Mouse (Mus musculus): ENCODE results near the gene B230104I21Rik.

B230104I21Rik gene

GRCm38 (mm10) chr4:154335761-154336160, at the start of gene B230104I21Rik:
Gene B230104I21Rik (plus strand): TSS chr4:154336127.
- DNase-seq (ENCODE audit: low read depth, low spot score) = no peak

DNA sequence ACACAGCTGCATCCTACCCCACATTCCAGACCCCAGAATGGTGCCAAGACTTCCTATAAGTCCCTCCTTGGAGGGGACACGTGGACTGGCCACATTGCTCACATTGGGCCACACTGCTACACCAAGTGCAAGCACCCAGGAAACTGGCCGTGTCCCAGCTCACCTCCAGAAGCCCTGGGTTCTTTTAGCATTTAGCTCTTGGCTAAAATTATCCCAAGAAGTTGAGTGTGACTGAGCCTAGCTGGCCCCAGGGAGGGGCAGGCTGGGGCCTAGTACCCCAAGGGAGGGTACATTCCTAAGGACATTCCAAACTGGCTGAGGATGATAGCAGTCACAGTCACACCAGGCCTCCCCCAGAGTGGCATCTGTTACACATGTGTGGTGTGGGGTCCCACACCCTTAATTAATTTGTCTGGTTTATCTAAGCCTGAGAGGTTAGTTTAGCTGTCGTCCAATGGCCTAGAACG, 42.2 kb upstream of the B230104I21Rik start:
- no peak for DNase-seq (ENCODE audit: low read depth, low spot score)

GRCm38 (mm10) chr4:154294262-154294731, 41.6 kb upstream of the B230104I21Rik start:
- DNase-seq (ENCODE audit: low read depth, low spot score) = no peak

- no peak for DNase-seq (ENCODE audit: low read depth, low spot score)
Measured at GRCm38 (mm10) chr4:154297761-154298160, 38.2 kb upstream of the B230104I21Rik start.

GRCm38 (mm10) chr4:154299541-154300271, 36.2 kb upstream of the B230104I21Rik start:
- no peak for DNase-seq (ENCODE audit: low read depth, low spot score)

- peak; percentile 62 for DNase-seq (ENCODE audit: low read depth, low spot score)
Measured at GRCm38 (mm10) chr4:154301466-154301881, 34.5 kb upstream of the B230104I21Rik start, which contains the start of gene Arhgef16. Gene Arhgef16 (minus strand): TSS chr4:154301676.

DNA sequence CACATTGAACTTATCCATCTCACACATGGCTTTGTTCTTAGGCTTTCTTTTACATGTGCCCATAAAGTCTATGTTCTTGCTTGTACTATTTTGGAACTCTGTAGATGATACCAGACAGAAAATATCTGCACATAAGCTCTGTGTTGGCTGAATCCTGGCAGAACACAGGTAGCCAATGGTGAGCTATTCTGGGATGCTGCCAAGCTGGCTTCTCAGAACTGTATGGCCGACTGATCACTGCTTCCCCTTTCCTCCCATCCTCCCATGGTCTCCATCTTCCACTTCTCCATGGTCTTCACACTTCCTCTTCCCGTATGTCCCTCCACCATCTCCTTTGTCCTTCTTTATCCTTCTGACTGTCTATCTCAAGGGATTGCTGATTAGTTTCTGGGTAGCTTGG, 26.8 kb upstream of the B230104I21Rik start:
- DNase-seq (ENCODE audit: low read depth, low spot score) = no peak

GRCm38 (mm10) chr4:154310576-154311262, 25.2 kb upstream of the B230104I21Rik start:
- no peak for DNase-seq (ENCODE audit: low read depth, low spot score)

DNA sequence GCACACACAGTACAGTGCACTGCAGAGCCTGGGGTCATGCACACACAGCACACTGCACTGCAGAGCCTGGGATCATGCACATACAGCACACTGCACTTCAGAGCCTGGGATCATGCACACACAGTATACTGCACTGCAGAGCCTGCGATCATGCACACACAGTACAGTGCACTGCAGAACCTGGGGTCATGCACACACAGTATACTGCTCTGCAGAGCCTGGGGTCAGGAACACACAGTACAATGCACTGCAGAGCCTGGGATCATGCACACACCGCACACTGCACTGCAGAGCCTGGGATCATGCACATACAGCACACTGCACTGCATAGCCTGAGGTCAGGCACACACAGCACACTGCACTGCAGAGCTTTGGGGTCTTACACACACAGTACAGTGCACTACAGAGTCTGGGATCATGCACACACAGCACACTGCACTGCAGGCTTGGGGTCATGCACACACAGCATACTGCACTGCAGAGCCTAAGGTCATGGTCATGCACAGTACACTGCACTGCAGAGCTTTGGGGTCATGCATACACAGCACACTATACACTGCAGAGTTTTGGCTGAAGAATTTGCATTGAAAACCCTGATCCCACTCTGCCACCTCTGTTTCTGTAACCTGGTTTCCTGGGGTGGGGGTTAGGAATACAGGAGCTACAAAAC, 23.6 kb upstream of the B230104I21Rik start:
- no peak for DNase-seq (ENCODE audit: low read depth, low spot score)

- no peak for DNase-seq (ENCODE audit: low read depth, low spot score)
Measured at GRCm38 (mm10) chr4:154312935-154313621, 22.8 kb upstream of the B230104I21Rik start.

- DNase-seq (ENCODE audit: low read depth, low spot score) = no peak
Measured at GRCm38 (mm10) chr4:154313622-154313967, 22.3 kb upstream of the B230104I21Rik start.

DNA sequence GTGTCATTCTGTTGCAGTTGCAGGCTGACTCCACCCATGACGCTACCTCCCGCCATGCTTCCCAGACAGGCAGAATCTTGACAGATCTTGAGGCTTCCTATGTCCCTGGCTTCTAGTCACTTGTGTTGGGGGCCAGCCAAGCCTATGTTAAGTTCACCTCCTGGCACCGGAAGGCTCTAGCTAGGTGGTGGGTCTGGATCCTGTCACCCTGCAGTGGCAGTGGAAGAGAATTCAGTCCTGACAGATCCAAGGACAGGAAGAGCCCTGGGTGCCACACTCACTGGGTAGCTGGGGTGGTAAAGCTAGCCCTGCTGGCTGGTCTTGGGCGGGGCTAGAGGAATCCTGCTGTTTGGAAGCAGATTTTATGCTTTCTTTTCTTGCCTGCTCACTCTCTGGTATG, 10.5 kb upstream of the B230104I21Rik start:
- no peak for DNase-seq (ENCODE audit: low read depth, low spot score)

DNA sequence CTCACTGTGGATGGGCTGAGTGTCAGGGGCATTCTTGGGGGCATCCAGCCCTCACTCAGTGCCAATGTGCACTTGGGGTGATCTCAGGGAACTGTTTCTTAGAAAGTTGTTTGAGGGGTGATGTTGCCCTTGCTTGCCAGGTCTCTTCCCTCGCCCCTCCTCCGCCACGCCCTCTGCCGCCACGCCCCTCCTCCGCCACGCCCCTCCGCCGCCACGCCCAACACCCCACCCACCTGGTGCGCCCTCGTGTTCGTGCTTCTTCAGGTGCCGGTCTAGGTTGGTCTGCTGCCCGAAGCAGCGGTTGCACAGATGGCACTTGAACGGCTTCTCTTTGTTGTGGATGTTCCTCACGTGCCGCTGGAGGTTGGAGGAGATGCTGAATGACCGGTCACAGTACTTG, 7.5 kb upstream of the B230104I21Rik start:
- no peak for DNase-seq (ENCODE audit: low read depth, low spot score)

- peak; percentile 73 for DNase-seq (ENCODE audit: low read depth, low spot score)
Measured at GRCm38 (mm10) chr4:154328836-154329235, 7.1 kb upstream of the B230104I21Rik start.

DNA sequence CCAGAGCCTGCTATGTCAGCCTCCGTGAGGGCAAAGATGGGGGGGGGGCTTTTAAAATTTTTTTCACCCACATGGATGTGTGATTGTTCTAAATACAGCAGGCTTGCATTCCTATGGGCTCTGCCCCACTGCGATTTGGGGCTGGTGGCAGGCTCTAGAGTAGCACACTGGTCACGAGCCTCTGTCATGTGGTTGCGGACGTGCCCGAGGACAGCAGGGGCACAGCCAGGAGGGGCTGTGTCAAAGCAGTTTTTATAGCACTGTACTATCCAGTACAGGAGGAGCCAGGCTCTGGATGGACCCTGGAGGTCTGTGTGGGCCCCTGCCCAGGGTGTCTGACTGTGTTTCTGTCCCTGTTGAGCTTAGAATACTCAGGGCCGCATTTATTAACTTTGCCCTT, 5.9 kb upstream of the B230104I21Rik start:
- DNase-seq (ENCODE audit: low read depth, low spot score) = no peak

DNA sequence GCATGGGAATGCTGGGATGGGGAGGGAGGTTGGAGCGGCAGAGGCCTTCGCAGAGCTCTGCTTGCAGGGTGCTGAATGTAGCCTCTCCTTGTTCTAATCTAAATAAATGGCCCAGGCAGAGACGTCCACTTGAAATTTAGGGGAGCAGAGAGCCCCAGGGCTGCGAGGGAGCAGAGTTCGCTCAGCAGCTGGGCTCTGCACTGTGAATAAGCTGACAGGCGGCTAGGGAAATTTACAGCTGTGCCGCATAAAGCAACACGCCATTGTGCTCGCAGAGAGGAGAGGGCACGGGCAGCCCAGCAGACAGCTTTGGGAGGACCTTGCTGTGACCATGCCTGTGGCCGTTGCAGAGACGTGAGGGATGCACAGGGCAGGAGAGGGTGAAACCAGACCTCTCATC, 4.7 kb upstream of the B230104I21Rik start:
- no peak for DNase-seq (ENCODE audit: low read depth, low spot score)

- no peak for DNase-seq (ENCODE audit: low read depth, low spot score)
Measured at GRCm38 (mm10) chr4:154333300-154333699, 2.6 kb upstream of the B230104I21Rik start.

- DNase-seq (ENCODE audit: low read depth, low spot score) = no peak
Measured at GRCm38 (mm10) chr4:154334699-154335402, 1.1 kb upstream of the B230104I21Rik start.

- no peak for DNase-seq (ENCODE audit: low read depth, low spot score)
Measured at GRCm38 (mm10) chr4:154336650-154337049, 723 bp downstream of the B230104I21Rik start.

DNA sequence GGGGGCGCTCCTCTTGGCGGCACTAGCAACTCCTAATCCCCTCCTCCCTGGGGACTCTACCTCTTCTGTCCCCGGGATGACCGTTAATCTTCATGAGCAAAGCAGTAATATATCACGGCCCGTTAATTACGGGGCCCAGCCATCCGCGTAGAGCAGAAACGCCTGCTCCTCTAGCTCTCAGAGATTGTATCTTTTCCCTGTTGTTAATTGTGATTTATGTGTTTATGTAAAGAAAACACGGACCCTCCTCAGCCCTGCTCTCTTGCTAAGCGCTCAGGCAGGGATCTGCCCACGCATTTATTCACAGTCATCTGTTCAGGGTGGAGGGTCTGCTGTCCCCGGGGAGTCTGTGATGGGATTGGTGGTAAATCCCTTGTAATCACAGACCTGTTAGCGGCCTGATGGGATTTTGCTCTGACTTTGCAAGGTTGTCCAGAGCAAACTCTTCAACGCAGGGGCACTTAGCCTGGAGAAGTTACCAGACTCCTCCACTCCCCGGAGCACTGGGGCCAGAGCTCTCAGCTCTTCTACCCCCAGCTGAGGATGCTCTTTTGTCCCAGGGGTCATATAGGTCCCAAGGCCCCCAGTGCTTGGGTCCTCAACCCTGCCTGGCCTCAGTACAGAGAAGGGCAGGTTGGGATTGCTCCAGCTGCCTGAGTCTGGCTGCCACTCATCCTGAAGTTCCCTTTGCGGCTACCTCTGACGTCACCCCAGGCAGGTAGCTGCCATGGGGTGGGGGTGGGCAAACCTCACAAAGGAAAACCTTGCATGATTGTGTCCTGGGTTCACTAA, 11.0 kb downstream of the B230104I21Rik start:
- DNase-seq (ENCODE audit: low read depth, low spot score) = no peak

Data from 3T3-L1 (cell line).